Comparison of ENCODE assay signal across 34 mouse cellular contexts in the genomic region with DNA sequence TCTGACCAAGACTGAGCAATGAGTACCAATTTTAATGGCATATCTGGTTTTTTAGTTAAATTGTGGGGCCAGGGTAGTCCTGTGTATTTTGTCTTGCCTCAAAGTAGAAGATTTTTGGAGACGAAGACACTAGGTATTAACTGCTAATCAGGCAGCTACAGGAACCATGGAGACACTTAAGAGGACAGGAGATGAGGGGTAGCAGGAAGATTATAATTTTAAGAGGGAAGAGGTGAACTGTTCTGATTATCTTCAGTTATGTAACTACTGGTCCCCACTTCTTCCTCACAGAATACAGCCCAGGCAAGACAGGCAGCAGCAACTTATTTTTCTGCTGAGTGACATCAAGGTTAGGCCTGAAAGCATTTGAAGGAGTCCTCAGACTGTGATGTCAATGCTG.
"Had no signal": no experiment of that assay in that cellular context is flagged by ENCODE, and none has a peak within 500 bp of the region (broad histone marks: within the 10 kb centered on the region; RNA-seq: fewer than 3 reads in every experiment).

No protein-coding gene starts in this region.

- H3K9me3 ChIP-seq: heart, embryonic 12.5 days; heart, embryonic 13.5 days; heart, embryonic 15.5 days; hindbrain, embryonic 10.5 days; hindbrain, embryonic 12.5 days; hindbrain, embryonic 13.5 days; hindbrain, embryonic 15.5 days; intestine, embryonic 15.5 days; kidney, embryonic 15.5 days had no signal

- DNase-seq: heart, postnatal 10 days; heart, postnatal 14 days; heart, postnatal 36 days; heart, postnatal 4 days; kidney, adult 11 months; kidney, adult 18-20 months; kidney, adult 2 months; kidney, adult 8-10 months; kidney, adult 9 months; kidney, postnatal 10 days; kidney, postnatal 14 days; kidney, postnatal 25 days; kidney, postnatal 36 days; kidney, postnatal 4 days; layer of hippocampus, adult 9-11 months; layer of hippocampus, postnatal 36 days had no signal

- ATAC-seq: hindbrain, embryonic 16.5 days; hindbrain, postnatal 0 days; inflammation-experienced regulatory T-cells, adult 6 months; intestine, embryonic 15.5 days; intestine, embryonic 16.5 days; intestine, postnatal 0 days had no signal

- H3K27me3 ChIP-seq: heart, embryonic 12.5 days; heart, embryonic 13.5 days; heart, embryonic 15.5 days; hindbrain, embryonic 12.5 days; hindbrain, embryonic 13.5 days; hindbrain, embryonic 15.5 days; intestine, embryonic 15.5 days; kidney, embryonic 15.5 days had no signal

- H3K27ac ChIP-seq: heart, embryonic 13.5 days; heart, embryonic 15.5 days; hindbrain, embryonic 10.5 days; hindbrain, embryonic 12.5 days; hindbrain, embryonic 14.5 days; hindbrain, embryonic 15.5 days; hindbrain, postnatal 0 days; intestine, embryonic 15.5 days; kidney, embryonic 15.5 days; kidney, postnatal 0 days; layer of hippocampus, adult 2 months; left cerebral cortex, adult 2 months had no signal

- H3K9ac ChIP-seq: heart, embryonic 12.5 days; heart, embryonic 13.5 days; heart, embryonic 15.5 days; hindbrain, embryonic 12.5 days; hindbrain, embryonic 13.5 days; hindbrain, embryonic 14.5 days; hindbrain, embryonic 15.5 days; intestine, embryonic 15.5 days; kidney, embryonic 15.5 days had no signal

- H3K4me1 ChIP-seq: hindbrain, embryonic 10.5 days; hindbrain, embryonic 12.5 days; hindbrain, embryonic 15.5 days; kidney, embryonic 15.5 days had no signal

- H3K36me3 ChIP-seq: heart, embryonic 12.5 days; hindbrain, embryonic 10.5 days; hindbrain, embryonic 12.5 days; hindbrain, embryonic 13.5 days; hindbrain, embryonic 15.5 days; intestine, embryonic 15.5 days; kidney, embryonic 15.5 days had no signal

- H3K4me3 ChIP-seq: heart, embryonic 12.5 days; heart, embryonic 13.5 days; heart, embryonic 15.5 days; hindbrain, embryonic 10.5 days; hindbrain, embryonic 12.5 days; hindbrain, embryonic 13.5 days; hindbrain, embryonic 15.5 days; intestine, embryonic 15.5 days; kidney, embryonic 15.5 days; layer of hippocampus, adult 2 months; left cerebral cortex, adult 2 months had no signal
